Mouse (Mus musculus): ENCODE data around the gene Ecm1.
A peak's percentile ranks its signal among the peaks of the same experiment; 100 is the strongest.

Ecm1 gene

GRCm38 (mm10) chr3:95689940-95690339, 49.4 kb downstream of the Ecm1 start:
- DNase-seq (ENCODE audit: low read depth): peak; percentile 12

- DNase-seq (ENCODE audit: low read depth): peak; percentile 28
Measured at GRCm38 (mm10) chr3:95689171-95689915, 50.0 kb downstream of the Ecm1 start.

GRCm38 (mm10) chr3:95687524-95688421, 51.6 kb downstream of the Ecm1 start, which contains the start of gene Adamtsl4:
Gene Adamtsl4, minus strand, starts transcription at chr3:95687917.
- DNase-seq (ENCODE audit: low read depth): peak; percentile 69

GRCm38 (mm10) chr3:95687168-95687523, 52.2 kb downstream of the Ecm1 start:
- peak; percentile 34 for DNase-seq (ENCODE audit: low read depth)

- DNase-seq (ENCODE audit: low read depth): peak; percentile 11
Measured at GRCm38 (mm10) chr3:95686492-95687167, 52.7 kb downstream of the Ecm1 start.

- DNase-seq (ENCODE audit: low read depth): no peak
Measured at GRCm38 (mm10) chr3:95685701-95686100, 53.7 kb downstream of the Ecm1 start.

- no peak for DNase-seq (ENCODE audit: low read depth)
Measured at GRCm38 (mm10) chr3:95685301-95685700, 54.1 kb downstream of the Ecm1 start.

- peak; percentile 16 for DNase-seq (ENCODE audit: low read depth)
Measured at GRCm38 (mm10) chr3:95684846-95685245, 54.5 kb downstream of the Ecm1 start.
